Mouse (Mus musculus) liver, adult 2 months (tissue): ENCODE data around the gene Popdc3. TPM values are rescaled to one million over a fixed set of nuclear protein-coding genes. Genes with fewer than 3 reads are reported as not detected.
"Not testable (repeated sequence)": the region's sequence is repeated elsewhere in the genome, so short reads cannot be mapped to it uniquely, and the experiment has no call there.

ENCODE experiments used
- DNase-seq: peaks from one replicate; pipeline ENCODE4 v3.0.0-alpha.2; 2011; ENCODE audit warnings: low read depth, low spot score; ENCODE audit errors: extremely low read depth
- H3K27ac ChIP-seq: fragments of 200-500 bp; replicated peaks from 2 replicates; pipeline ENCODE4 v1.5.1; 2012; ENCODE audit warnings: low read depth, mild to moderate bottlenecking, control low read depth, inconsistent platforms, low read length; ENCODE audit not compliant: insufficient read depth
- H3K27me3 ChIP-seq: fragments of 200-500 bp; 2 replicates; pipeline ENCODE4 v1.6.1; 2012; ENCODE audit warnings: mild to moderate bottlenecking, moderate library complexity, low read length, inconsistent platforms; ENCODE audit not compliant: control insufficient read depth, insufficient read depth
- H3K36me3 ChIP-seq: fragments of 200-500 bp; 2 replicates; pipeline ENCODE4 v1.6.1; 2012; ENCODE audit warnings: low read length, inconsistent platforms; ENCODE audit not compliant: control insufficient read depth, insufficient read depth
- H3K4me1 ChIP-seq: fragments of 200-500 bp; 2 replicates; pipeline ENCODE4 v1.6.1; 2011; ENCODE audit warnings: low read length; ENCODE audit not compliant: control insufficient read depth, insufficient read depth
- H3K4me3 ChIP-seq: fragments of 200-500 bp; 2 replicates; pipeline ENCODE4 v1.5.1; 2011; ENCODE audit warnings: low read depth, mild to moderate bottlenecking, control low read depth, low read length, moderate library complexity; ENCODE audit not compliant: insufficient read depth
- H3K79me2 ChIP-seq: fragments of 200-500 bp; 2 replicates; pipeline ENCODE4 v1.6.1; 2012; ENCODE audit warnings: inconsistent platforms, mild to moderate bottlenecking, low read length, moderate library complexity; ENCODE audit not compliant: control insufficient read depth, insufficient read depth
- H3K9ac ChIP-seq: fragments of 200-500 bp; 2 replicates; pipeline ENCODE4 v1.6.1; 2012; ENCODE audit warnings: low read depth, mild to moderate bottlenecking, control low read depth, inconsistent platforms, low read length
- CTCF ChIP-seq: fragments of 200-500 bp; IDR thresholded peaks from 2 replicates; pipeline ENCODE4 v1.5.1; 2011; ENCODE audit warnings: low read depth, low read length, control low read depth
- POLR2A ChIP-seq: fragments of 200-500 bp; IDR thresholded peaks from 2 replicates; pipeline ENCODE4 v1.6.1; 2011; ENCODE audit warnings: low read length, control low read depth; ENCODE audit not compliant: insufficient read depth; ENCODE audit errors: extremely low read depth
- WGBS: fragments of 180-500 bp; shearing (Covaris S2); methylation state at CpG from one replicate; pipeline ENCODE4 v1.1.7; 2018; 5-methylcytosine and 5-hydroxymethylcytosine counted together
- polyA plus RNA-seq: library from polyadenylated mRNA; depleted of rRNA; stranded (reverse); fragments of >200 nt; gene quantifications from 2 replicates; pipeline ENCODE4 v1.2.3, GENCODE M21; 2012; rRNA removed
- total RNA-seq: library from RNA; depleted of rRNA; stranded (reverse); fragments of >200 nt; gene quantifications from 2 replicates; pipeline ENCODE4 v1.2.3, GENCODE M21; 2014; rRNA removed

Popdc3 gene
- total RNA-seq (not detected in 2 replicates), polyA plus RNA-seq (not detected in 2 replicates)

GRCm38 (mm10) chr10:45177798-45178197 is at the start of gene Popdc3:
Gene Popdc3 (plus strand): TSS chr10:45178098.
- H3K9ac ChIP-seq, H3K36me3 ChIP-seq, H3K27me3 ChIP-seq, H3K79me2 ChIP-seq, H3K4me1 ChIP-seq, DNase-seq, H3K4me3 ChIP-seq, H3K27ac ChIP-seq: not testable (repeated sequence)
- WGBS, result 79% methylated on average over 2 of the region's 5 CpGs

DNA sequence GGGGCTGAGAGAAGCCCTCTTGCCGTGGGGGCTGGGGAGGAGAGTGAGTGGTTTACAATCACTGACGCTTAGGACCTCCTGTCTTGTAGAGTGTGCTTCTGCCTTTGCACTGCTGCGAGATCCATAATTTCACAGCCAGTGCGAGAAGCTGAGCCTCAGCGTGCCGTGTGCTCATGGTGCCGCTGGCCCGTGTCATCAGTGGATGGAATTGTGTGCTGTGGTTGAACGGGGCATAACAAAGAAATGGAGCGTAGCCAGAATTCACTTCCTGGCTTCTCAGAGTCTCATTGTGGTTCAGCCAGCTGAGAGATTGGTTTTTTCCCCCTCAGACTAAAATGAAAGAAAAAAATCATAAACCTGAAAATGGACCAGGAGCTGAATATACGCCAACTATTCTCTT is 48.8 kb upstream of the Popdc3 start:
- Histone ChIP-seq H3K79me2 (peaks cover 4% of the 10 kb centered on the region; the same call in 1 of the 2 replicates), H3K27ac (no peak overlapping the region), H3K4me1 (no peaks in the 10 kb centered on the region), H3K9ac (no peak overlapping the region), H3K27me3 (no peaks in the 10 kb centered on the region), H3K36me3 (peaks cover 2% of the 10 kb centered on the region; the same call in 1 of the 2 replicates), H3K4me3 (peak overlapping the region; percentile 18; the same call in 1 of the 2 replicates)
- WGBS, result 82% methylated on average over 11 of the region's 11 CpGs
- TF ChIP-seq CTCF, result no peak
- TF ChIP-seq POLR2A, result no peak
- DNase-seq, result no peak

GRCm38 (mm10) chr10:45130004-45130403 is 47.9 kb upstream of the Popdc3 start:
- no peak for DNase-seq
- Histone ChIP-seq H3K79me2 (peaks cover 4% of the 10 kb centered on the region; the same call in 1 of the 2 replicates), H3K27ac (no peak overlapping the region), H3K9ac (no peak overlapping the region), H3K4me1 (no peaks in the 10 kb centered on the region), H3K36me3 (peaks cover 2% of the 10 kb centered on the region; the same call in 1 of the 2 replicates), H3K27me3 (no peaks in the 10 kb centered on the region), H3K4me3 (no peak overlapping the region)
- WGBS, result 80% methylated on average over 6 of the region's 6 CpGs
- no peak for TF ChIP-seq CTCF
- TF ChIP-seq POLR2A, result no peak

DNA sequence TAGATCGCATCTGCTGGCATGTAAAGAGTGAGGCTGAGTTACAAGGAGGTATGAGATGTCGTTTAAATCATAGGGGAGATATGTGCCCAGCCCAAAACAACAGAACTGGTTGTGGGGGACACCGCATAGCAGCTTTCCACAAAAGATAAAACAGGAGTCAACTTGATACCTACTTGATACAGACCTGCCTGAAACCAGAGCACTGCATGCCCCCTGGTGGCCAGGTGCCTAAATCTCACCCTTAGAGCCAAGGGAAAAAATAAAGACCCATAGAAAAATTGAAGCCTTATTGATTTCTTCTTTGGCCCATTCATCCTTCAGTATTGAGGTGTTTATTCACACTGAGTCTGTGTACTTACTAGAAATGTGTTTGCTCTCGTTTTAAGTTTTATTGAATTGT is 45.5 kb upstream of the Popdc3 start:
- peaks cover 4% of the 10 kb centered on the region; the same call in 1 of the 2 replicates for H3K79me2 ChIP-seq
- WGBS, result 55% methylated on average over 4 of the region's 4 CpGs
- H3K27me3 ChIP-seq, result no peaks in the 10 kb centered on the region
- TF ChIP-seq POLR2A (no peak), CTCF (peak; percentile 72)
- H3K27ac ChIP-seq, result no peak overlapping the region
- no peak overlapping the region for H3K4me3 ChIP-seq
- DNase-seq, result peak; percentile 62
- no peak overlapping the region for H3K9ac ChIP-seq
- no peaks in the 10 kb centered on the region; the same call in 1 of the 2 replicates for H3K36me3 ChIP-seq
- no peaks in the 10 kb centered on the region for H3K4me1 ChIP-seq

DNA sequence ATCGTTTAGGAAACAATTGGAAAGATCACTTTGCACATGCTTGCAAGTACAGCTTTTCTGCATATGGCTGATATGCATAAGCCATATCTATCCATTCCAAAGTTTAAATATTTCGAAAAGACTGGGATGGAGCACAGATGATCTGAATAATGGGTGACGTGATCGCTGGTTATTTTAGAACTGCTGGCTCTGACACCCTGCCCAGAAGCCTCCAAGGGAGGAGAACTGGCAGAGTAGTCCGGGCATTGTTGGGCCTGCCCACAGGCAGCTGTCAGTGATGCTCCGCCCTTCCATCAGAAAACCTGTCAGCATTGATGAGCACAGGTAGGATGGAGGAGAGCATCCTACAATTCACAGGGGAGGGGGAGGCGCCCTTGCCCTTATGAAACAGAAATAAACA is 41.1 kb upstream of the Popdc3 start:
- Histone ChIP-seq H3K36me3 (no peaks in the 10 kb centered on the region), H3K27ac (no peak overlapping the region), H3K27me3 (no peaks in the 10 kb centered on the region), H3K9ac (no peak overlapping the region), H3K4me1 (no peaks in the 10 kb centered on the region), H3K4me3 (no peak overlapping the region), H3K79me2 (peaks cover 4% of the 10 kb centered on the region; the same call in 1 of the 2 replicates)
- no peak for DNase-seq
- no peak for TF ChIP-seq POLR2A
- no peak for TF ChIP-seq CTCF
- 89% methylated on average over 7 of the region's 7 CpGs for WGBS

- no peak overlapping the region for H3K27ac ChIP-seq
- no peaks in the 10 kb centered on the region; the same call in 1 of the 2 replicates for H3K79me2 ChIP-seq
- H3K4me3 ChIP-seq, result no peak overlapping the region
- H3K27me3 ChIP-seq, result no peaks in the 10 kb centered on the region
- H3K4me1 ChIP-seq, result no peaks in the 10 kb centered on the region
- no peak for DNase-seq
- 87% methylated on average over 4 of the region's 4 CpGs for WGBS
- no peak overlapping the region for H3K9ac ChIP-seq
- TF ChIP-seq CTCF, result no peak
- H3K36me3 ChIP-seq, result no peaks in the 10 kb centered on the region
Measured at GRCm38 (mm10) chr10:45139910-45140309, 38.0 kb upstream of the Popdc3 start.
